Mouse (Mus musculus) heart, embryonic 14.5 days (tissue): ENCODE results near the gene Elac2. TPM values are rescaled to one million over a fixed set of nuclear protein-coding genes. Genes with fewer than 3 reads are reported as not detected.

ENCODE experiments used
- ATAC-seq: fragments of 200-750 bp; cut with Nextera tagmentation; 2 replicates; pipeline ENCODE4 v1.8.0; 2017; ENCODE audit warnings: low read depth, moderate TSS enrichment; ENCODE audit not compliant: insufficient number of reproducible peaks, insufficient read depth, low FRiP score
- H3K27ac ChIP-seq, 2 experiments: fragments of 200-500 bp in 1 of 2; fragments of 300-500 bp in 1 of 2; sonication (generic) in 1 of 2; replicated peaks in 1 of 2; 2 replicates each; pipeline ENCODE4 v1.5.1; 2012 to 2014; ENCODE audit warnings: low read depth in 2 of 2, low read length in 2 of 2, control low read depth in 1 of 2, mild to moderate bottlenecking in 1 of 2, mixed read lengths in 1 of 2; ENCODE audit not compliant: control insufficient read depth in 1 of 2, insufficient read depth in 1 of 2
- H3K27me3 ChIP-seq: fragments of 300-500 bp; sonication (generic); 2 replicates; pipeline ENCODE4 v1.6.1; 2014; ENCODE audit warnings: mild to moderate bottlenecking, low read length, control low read depth; ENCODE audit not compliant: control insufficient read depth, insufficient read depth
- H3K36me3 ChIP-seq: fragments of 300-500 bp; sonication (generic); 2 replicates; pipeline ENCODE4 v1.6.1; 2014; ENCODE audit warnings: mild to moderate bottlenecking, control low read depth, low read length, mixed read lengths; ENCODE audit not compliant: control insufficient read depth, insufficient read depth
- H3K4me1 ChIP-seq, 2 experiments: fragments of 200-500 bp in 1 of 2; fragments of 300-500 bp in 1 of 2; sonication (generic) in 1 of 2; 2 replicates each; pipeline ENCODE4 v1.6.1; 2012 to 2014; ENCODE audit warnings: low read length in 2 of 2, control low read depth in 1 of 2, mixed read lengths in 1 of 2; ENCODE audit not compliant: control insufficient read depth in 2 of 2, insufficient read depth in 2 of 2
- H3K4me2 ChIP-seq: fragments of 300-500 bp; sonication (generic); 2 replicates; pipeline ENCODE4 v1.6.1; 2014; ENCODE audit warnings: mild to moderate bottlenecking, low read length
- H3K4me3 ChIP-seq, 2 experiments: fragments of 200-500 bp in 1 of 2; fragments of 300-500 bp in 1 of 2; sonication (generic) in 1 of 2; 2 replicates each; pipeline ENCODE4 v1.5.1; 2012 to 2014; ENCODE audit warnings: low read length in 2 of 2, mild to moderate bottlenecking in 2 of 2, control low read depth in 1 of 2, low read depth in 1 of 2, moderate library complexity in 1 of 2; ENCODE audit not compliant: control insufficient read depth in 1 of 2, insufficient read depth in 1 of 2
- H3K9ac ChIP-seq: fragments of 300-500 bp; sonication (generic); 2 replicates; pipeline ENCODE4 v1.6.1; 2014; ENCODE audit warnings: mild to moderate bottlenecking, low read length
- H3K9me3 ChIP-seq: fragments of 300-500 bp; sonication (generic); 2 replicates; pipeline ENCODE4 v1.6.1; 2016; ENCODE audit warnings: low read length, control low read depth; ENCODE audit not compliant: control insufficient read depth
- WGBS: fragments of 180-500 bp; shearing (Covaris S2); extraction: QIAGEN DNeasy Blood & Tissue Kit; methylation state at CpG from one replicate; pipeline ENCODE4 v1.1.7; 2014; 5-methylcytosine and 5-hydroxymethylcytosine counted together
- polyA plus RNA-seq: library from polyadenylated mRNA; unstranded; fragments of >200 nt; fragmentation: Nextera tagmentation; extraction: Ambion mirVana; gene quantifications from 2 replicates; pipeline ENCODE4 v1.2.1, GENCODE M21; 2014

Elac2 gene
- polyA plus RNA-seq, 1 experiment from 2014 or later, result 21.7 TPM

- Histone ChIP-seq H3K9me3 (no peaks in the 10 kb centered on the region), H3K27me3 (peaks cover 4% of the 10 kb centered on the region), H3K4me3 (no peak overlapping the region), H3K27ac (no peak overlapping the region), H3K4me2 (no peak overlapping the region), H3K9ac (no peak overlapping the region), H3K4me1 (no peaks in the 10 kb centered on the region; a peak in 1 of 4 replicates), H3K36me3 (no peaks in the 10 kb centered on the region)
- no peak for ATAC-seq
- 74% methylated on average over 2 of the region's 2 CpGs for WGBS
Measured at GRCm38 (mm10) chr11:64962629-64963028, 16.2 kb upstream of the Elac2 start.

DNA sequence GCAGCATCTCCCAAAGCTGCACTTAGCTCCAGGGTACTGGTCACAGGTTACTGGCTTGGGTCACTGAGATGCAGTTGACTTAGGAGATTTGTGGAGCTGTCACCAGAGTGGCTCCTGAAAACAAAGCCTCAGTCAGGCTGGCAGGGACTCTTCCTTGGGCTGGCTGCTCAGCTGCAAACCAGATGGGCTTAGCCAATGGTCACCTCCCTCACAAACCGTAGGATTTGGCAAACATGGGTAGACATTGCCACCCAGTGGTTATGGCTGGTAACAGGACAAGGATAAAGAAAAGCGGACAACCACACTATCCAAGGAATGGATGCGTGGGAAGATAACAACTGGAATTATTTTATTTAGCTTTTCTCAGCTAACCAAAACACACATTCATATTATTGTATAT lies 10.3 kb upstream of the Elac2 start:
- H3K4me1 ChIP-seq, result no peaks in the 10 kb centered on the region
- no peak for ATAC-seq
- H3K36me3 ChIP-seq, result no peaks in the 10 kb centered on the region
- 10% methylated on average over 3 of the region's 3 CpGs for WGBS
- H3K9ac ChIP-seq, result no peak overlapping the region
- no peaks in the 10 kb centered on the region for H3K9me3 ChIP-seq
- no peak overlapping the region for H3K4me3 ChIP-seq
- no peak overlapping the region for H3K27ac ChIP-seq
- H3K4me2 ChIP-seq, result no peak overlapping the region
- peaks cover 12% of the 10 kb centered on the region for H3K27me3 ChIP-seq

DNA sequence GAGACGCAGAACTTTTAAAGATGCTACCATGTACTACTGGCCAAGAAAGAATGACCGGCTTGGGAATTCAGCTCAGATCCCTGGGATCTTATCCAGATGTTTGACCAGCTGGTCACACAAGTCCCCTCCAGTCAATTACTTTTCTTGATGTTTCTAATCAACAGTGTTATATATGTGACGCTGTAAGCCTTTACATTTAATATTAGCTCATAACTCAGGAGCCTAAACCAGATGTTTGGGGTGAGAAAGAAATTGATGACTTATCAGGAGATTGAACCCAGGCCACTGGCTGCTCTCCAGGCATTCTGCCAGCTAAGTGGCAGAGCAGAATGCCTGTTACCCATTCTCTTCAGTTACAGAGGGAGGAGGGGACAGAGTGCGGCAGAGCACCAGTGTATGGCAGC lies 9.9 kb upstream of the Elac2 start:
- Histone ChIP-seq H3K4me2 (no peak overlapping the region), H3K27me3 (peaks cover 12% of the 10 kb centered on the region), H3K27ac (no peak overlapping the region), H3K36me3 (no peaks in the 10 kb centered on the region), H3K4me1 (no peaks in the 10 kb centered on the region), H3K9ac (no peak overlapping the region), H3K4me3 (no peak overlapping the region), H3K9me3 (no peaks in the 10 kb centered on the region)
- WGBS, result 44% methylated on average over 4 of the region's 4 CpGs
- ATAC-seq, result no peak

- no peak for ATAC-seq
- Histone ChIP-seq H3K4me1 (no peaks in the 10 kb centered on the region), H3K4me2 (no peak overlapping the region), H3K27ac (no peak overlapping the region), H3K27me3 (peaks cover 12% of the 10 kb centered on the region), H3K9me3 (no peaks in the 10 kb centered on the region), H3K36me3 (no peaks in the 10 kb centered on the region), H3K4me3 (no peak overlapping the region), H3K9ac (no peak overlapping the region)
- WGBS, result 55% methylated on average over 3 of the region's 3 CpGs
Measured at GRCm38 (mm10) chr11:64971471-64971988, 7.3 kb upstream of the Elac2 start.

DNA sequence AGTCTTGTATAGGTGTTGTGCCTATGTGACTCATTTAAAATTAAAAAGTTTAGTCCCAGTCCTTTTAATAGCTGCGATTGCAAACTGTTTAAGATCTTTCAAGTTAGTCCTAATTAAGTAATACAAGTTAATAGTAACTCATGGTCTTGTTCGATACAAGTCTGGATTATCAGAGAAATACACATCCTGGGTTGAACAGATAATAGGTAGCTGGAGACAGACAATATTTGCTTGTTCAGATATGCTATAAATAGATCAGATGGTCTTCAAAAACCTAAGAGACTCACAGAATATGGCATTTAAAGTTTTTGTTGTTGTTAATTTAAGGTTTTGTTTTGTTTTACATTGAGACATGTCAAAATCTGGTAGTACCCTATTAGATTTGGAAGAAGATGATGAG lies 6.4 kb upstream of the Elac2 start:
- no peaks in the 10 kb centered on the region for H3K9me3 ChIP-seq
- no peaks in the 10 kb centered on the region for H3K4me1 ChIP-seq
- H3K4me2 ChIP-seq, result no peak overlapping the region
- H3K9ac ChIP-seq, result no peak overlapping the region
- no peaks in the 10 kb centered on the region for H3K36me3 ChIP-seq
- peaks cover 12% of the 10 kb centered on the region; the same call in 1 of the 2 replicates for H3K27me3 ChIP-seq
- H3K4me3 ChIP-seq, result no peak overlapping the region
- ATAC-seq, result no peak
- 56% methylated on average over 2 of the region's 2 CpGs for WGBS
- no peak overlapping the region for H3K27ac ChIP-seq

- Histone ChIP-seq H3K4me1 (peaks cover 6 to 11% of the 10 kb centered on the region in 2 experiments), H3K4me2 (peak overlapping the region; percentile 95), H3K36me3 (peaks cover 42% of the 10 kb centered on the region), H3K27me3 (no peaks in the 10 kb centered on the region), H3K9me3 (no peaks in the 10 kb centered on the region), H3K27ac (no peak overlapping the region), H3K9ac (peak overlapping the region; percentile 84), H3K4me3 (peak overlapping the region; percentile 71 to 94)
- WGBS, result 9% methylated on average over 9 of the region's 9 CpGs
- no peak for ATAC-seq
Measured at GRCm38 (mm10) chr11:64979489-64979845, 629 bp downstream of the Elac2 start.

- Histone ChIP-seq H3K9ac (no peak overlapping the region), H3K27me3 (no peaks in the 10 kb centered on the region), H3K27ac (no peak overlapping the region), H3K4me1 (no peaks in the 10 kb centered on the region), H3K36me3 (peaks cover 100% of the 10 kb centered on the region), H3K4me2 (no peak overlapping the region), H3K4me3 (no peak overlapping the region), H3K9me3 (no peaks in the 10 kb centered on the region)
- no peak for ATAC-seq
- WGBS, result 75% methylated on average over 2 of the region's 2 CpGs
Measured at GRCm38 (mm10) chr11:64988556-64988955, 9.7 kb downstream of the Elac2 start.

DNA sequence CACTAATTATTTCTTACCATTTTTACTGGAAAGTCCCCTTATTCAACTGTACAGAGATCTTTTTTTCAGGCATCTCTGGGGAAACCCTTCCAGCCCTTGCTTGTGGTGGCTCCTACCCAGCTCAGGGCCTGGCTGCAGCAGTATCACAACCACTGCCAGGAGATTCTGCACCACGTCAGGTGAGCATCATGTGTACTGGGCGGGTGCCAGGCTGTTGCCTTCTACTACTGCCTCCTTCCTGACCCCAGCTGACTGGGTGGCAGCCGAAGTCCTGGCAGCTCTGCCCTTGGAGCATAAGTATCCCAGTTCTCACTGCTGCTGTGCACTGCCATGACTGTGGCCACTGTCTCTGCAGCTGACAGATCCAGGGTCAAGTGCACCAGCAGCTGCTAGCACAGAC lies 19.6 kb downstream of the Elac2 start:
- Histone ChIP-seq H3K9me3 (no peaks in the 10 kb centered on the region), H3K4me2 (no peak overlapping the region), H3K9ac (no peak overlapping the region), H3K4me1 (no peaks in the 10 kb centered on the region), H3K27ac (no peak overlapping the region), H3K27me3 (no peaks in the 10 kb centered on the region), H3K4me3 (no peak overlapping the region), H3K36me3 (peaks cover 91% of the 10 kb centered on the region)
- WGBS, result 85% methylated on average over 3 of the region's 3 CpGs
- no peak for ATAC-seq
